Mouse (Mus musculus): Measurements from ENCODE around the gene Gmeb2. TPM values are rescaled to one million over a fixed set of nuclear protein-coding genes. Genes with fewer than 3 reads are reported as not detected.

The Gmeb2 gene
- polyA plus RNA-seq, 1 experiment from 2014 or later: 15.9 TPM

Other genes with a start within 250 kb of the Gmeb2 start
- gene Chrna4, start 244.5 kb downstream of the Gmeb2 start, polyA plus RNA-seq (2015; fragmentation: Nextera tagmentation; extraction: Ambion mirVana): 0.73 and 1.8 TPM in 2 replicates
- 0.59 and 0.63 TPM in 2 replicates for gene Kcnq2, start 152.7 kb downstream of the Gmeb2 start, polyA plus RNA-seq (2015; fragmentation: Nextera tagmentation; extraction: Ambion mirVana)
- 0.20 TPM in 1 of 2 replicates, not detected in the other for gene Eef1a2, start 131.0 kb downstream of the Gmeb2 start, polyA plus RNA-seq (2015; fragmentation: Nextera tagmentation; extraction: Ambion mirVana)
- 327 and 423 TPM in 2 replicates for gene Ppdpf, start 100.8 kb downstream of the Gmeb2 start, polyA plus RNA-seq (2015; fragmentation: Nextera tagmentation; extraction: Ambion mirVana)
- 0.07 TPM in 1 of 2 replicates, not detected in the other for gene Ptk6, start 85.2 kb downstream of the Gmeb2 start, polyA plus RNA-seq (2015; fragmentation: Nextera tagmentation; extraction: Ambion mirVana)
- 0.14 TPM in 1 of 2 replicates, not detected in the other for gene Srms, start 74.8 kb downstream of the Gmeb2 start, polyA plus RNA-seq (2015; fragmentation: Nextera tagmentation; extraction: Ambion mirVana)
- not detected in 2 replicates for gene Fndc11, start 68.0 kb downstream of the Gmeb2 start, polyA plus RNA-seq (2015; fragmentation: Nextera tagmentation; extraction: Ambion mirVana)
- gene Helz2, start 46.0 kb downstream of the Gmeb2 start, polyA plus RNA-seq (2015; fragmentation: Nextera tagmentation; extraction: Ambion mirVana): 0.51 and 0.78 TPM in 2 replicates
- 14.9 and 17.1 TPM in 2 replicates for gene Stmn3, start 26.5 kb upstream of the Gmeb2 start, polyA plus RNA-seq (2015; fragmentation: Nextera tagmentation; extraction: Ambion mirVana)
- 42.7 and 48.9 TPM in 2 replicates for gene Rtel1, start 31.7 kb upstream of the Gmeb2 start, polyA plus RNA-seq (2015; fragmentation: Nextera tagmentation; extraction: Ambion mirVana)
- 48.4 and 50.7 TPM in 2 replicates for gene Zgpat, start 76.9 kb upstream of the Gmeb2 start, polyA plus RNA-seq (2015; fragmentation: Nextera tagmentation; extraction: Ambion mirVana)
- 75.2 and 76.1 TPM in 2 replicates for gene Arfrp1, start 77.4 kb upstream of the Gmeb2 start, polyA plus RNA-seq (2015; fragmentation: Nextera tagmentation; extraction: Ambion mirVana)
- gene Lime1, start 92.0 kb upstream of the Gmeb2 start, polyA plus RNA-seq (2015; fragmentation: Nextera tagmentation; extraction: Ambion mirVana): 29.6 and 31.7 TPM in 2 replicates
- gene Zbtb46, start 171.4 kb upstream of the Gmeb2 start, polyA plus RNA-seq (2015; fragmentation: Nextera tagmentation; extraction: Ambion mirVana): 3.6 and 3.8 TPM in 2 replicates
- gene Abhd16b, start 205.2 kb upstream of the Gmeb2 start, polyA plus RNA-seq (2015; fragmentation: Nextera tagmentation; extraction: Ambion mirVana): 0.11 and 0.14 TPM in 2 replicates
- gene Tpd52l2, start 209.1 kb upstream of the Gmeb2 start, polyA plus RNA-seq (2015; fragmentation: Nextera tagmentation; extraction: Ambion mirVana): 156 and 168 TPM in 2 replicates
- gene Dnajc5, start 232.4 kb upstream of the Gmeb2 start, polyA plus RNA-seq (2015; fragmentation: Nextera tagmentation; extraction: Ambion mirVana): 97.2 and 101 TPM in 2 replicates

All from embryonic facial prominence, embryonic 13.5 days (tissue).